Mouse (Mus musculus) brain, adult 2 months (tissue): ENCODE measurements at regions not wholly inside any gene's neighbourhood (a gene's known extent, or its start where the extent isn't known, plus 50 kb on each side); places are given as distances from the start of the nearest gene placed in this dataset.
A peak's percentile ranks its signal among the peaks of the same experiment; 100 is the strongest.

Source experiments
- DNase-seq: peaks from one replicate; pipeline ENCODE4 v3.0.0; 2011; ENCODE audit warnings: low read depth, low spot score

DNA sequence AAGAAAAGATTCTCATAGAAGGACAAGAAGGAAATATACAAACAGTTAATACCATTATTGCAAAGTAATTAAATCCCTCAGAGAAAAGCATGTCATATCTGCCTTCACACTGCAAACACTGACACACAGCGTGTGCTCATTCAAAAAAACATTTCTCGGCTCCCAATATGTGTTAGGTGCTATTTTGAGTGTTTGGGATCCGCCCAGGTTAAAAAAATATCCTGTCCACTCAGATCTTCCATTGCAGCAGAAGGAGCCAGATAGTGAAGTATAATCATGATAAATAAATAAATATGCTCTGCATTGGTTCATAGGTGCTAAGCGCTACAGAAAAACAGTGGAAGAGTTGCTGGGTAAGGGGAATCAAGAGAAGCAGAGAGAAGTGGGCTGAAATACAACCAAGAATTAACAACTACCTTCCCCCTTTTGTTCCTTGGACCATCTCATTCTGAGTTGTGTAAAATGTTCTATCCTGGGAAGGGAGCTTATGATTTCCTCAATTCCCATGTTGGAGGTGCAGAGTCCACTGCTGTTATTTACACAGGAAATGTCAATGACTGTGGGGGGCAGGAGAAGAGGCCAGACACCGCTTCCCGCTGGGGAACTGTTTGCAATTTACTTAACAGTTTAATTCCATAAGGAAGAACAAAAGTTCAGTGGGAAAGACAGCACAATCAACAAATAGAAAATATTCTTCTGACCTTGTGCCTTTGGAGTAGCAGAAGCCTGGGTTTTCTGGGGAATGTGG is 139.9 kb downstream of the Tle1 start:
- DNase-seq, result no peak

DNA sequence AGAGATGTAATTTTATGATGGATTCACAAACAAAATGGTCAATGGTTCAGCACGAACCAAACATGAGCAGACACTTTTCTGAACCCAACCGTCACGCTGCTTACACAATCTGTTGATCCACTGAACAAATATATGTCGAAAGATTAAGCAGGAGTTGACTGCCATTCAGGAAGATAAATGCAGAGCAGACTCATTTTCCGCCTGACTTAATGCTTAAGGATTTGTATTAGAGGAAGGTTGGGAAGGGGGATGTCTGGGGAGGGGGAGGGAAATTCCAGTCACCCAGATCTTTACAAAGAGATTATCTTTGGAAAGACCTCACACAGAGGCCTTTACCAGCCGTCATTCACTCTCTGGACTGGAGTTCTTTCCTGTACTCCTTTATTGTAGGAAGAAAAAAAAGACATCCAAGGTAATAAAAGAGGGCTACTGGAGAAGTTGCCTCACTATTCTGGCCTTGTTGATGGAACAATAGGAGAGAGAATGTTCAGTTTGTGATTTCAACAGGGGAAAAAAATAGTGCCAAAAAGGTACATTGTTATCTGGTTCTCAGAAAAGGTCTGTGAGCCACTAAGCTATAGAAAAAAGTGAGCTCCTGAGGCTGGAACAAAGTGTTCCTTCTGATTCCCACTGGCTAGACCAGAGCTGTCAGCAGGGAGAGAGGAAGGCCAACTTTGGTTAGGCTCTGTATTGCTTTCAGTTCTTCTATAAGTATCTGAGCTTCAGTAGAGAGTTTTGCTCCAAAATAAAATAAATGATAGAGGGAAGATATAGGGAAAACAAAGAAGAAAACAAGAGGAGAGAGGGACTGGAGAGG is 150.9 kb downstream of the Tle1 start:
- no peak for DNase-seq

DNA sequence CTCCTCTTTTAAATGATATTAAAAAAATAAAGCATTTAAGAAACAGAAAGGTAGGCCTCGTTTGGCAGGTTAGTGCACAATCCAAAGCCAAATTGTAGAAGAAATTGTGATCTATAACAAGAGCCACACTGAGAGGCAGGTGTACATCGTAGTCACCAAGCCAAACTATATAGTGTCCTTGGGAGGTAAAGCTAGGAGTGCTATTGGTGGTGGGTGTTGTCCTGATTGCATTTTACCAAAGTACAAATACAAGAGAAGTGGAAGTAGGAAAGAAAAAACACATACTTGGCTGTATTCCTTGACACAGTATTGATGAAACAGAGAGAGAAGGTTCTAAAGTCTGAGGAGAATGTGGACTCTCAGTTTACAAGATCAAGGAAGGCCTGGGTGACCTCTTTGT is 178.6 kb downstream of the Tle1 start:
- no peak for DNase-seq

DNA sequence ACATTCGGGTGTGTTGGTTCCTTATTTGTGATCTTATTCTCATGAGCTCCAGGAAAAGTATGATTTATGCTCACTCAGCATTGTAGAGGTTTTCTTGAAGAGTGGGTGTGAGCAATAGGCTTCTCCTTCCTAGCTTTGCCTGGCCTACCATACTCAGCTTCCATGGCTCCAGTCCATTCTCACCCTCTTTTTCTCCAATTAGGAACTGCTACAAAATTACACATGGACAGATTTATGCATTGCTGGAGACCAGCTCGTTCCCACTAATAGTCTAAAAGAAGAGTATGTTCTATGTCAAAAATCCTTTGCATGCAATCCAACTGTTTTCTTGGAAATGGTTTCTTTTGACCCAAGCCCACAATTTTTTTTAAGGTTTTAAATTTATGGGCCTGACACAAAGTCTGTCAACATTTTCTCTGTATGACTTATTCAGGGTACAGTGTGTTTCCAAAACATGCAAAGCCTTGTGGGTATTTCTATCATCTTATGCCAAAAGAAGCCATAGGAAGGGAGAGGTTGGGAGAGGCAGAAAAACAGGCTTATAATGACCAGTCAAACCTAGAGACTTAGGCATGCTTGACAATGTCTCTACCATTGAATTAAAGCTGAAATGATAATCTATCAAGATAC is 186.4 kb downstream of the Tle1 start:
- DNase-seq, result peak; percentile 54

DNA sequence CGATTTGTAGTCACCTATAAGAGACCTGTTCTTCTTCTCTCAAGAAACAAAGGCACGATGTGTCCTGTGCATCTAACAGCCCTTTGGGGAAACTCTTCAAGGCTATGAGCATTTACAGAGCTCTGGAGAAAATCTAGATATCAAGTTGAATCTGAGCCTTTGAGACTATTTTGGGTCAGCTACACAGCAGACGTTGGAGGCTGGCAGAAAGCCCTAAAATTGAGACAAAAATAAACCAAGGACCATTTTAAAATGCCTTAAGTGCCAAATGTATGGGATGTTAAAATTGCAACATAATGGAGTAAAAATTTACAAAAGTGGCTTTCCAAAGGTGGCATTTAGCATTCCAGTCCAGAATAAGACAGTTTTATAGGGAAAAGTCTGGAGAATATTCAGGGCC is 187.1 kb downstream of the Tle1 start:
- DNase-seq, result peak; percentile 66

DNA sequence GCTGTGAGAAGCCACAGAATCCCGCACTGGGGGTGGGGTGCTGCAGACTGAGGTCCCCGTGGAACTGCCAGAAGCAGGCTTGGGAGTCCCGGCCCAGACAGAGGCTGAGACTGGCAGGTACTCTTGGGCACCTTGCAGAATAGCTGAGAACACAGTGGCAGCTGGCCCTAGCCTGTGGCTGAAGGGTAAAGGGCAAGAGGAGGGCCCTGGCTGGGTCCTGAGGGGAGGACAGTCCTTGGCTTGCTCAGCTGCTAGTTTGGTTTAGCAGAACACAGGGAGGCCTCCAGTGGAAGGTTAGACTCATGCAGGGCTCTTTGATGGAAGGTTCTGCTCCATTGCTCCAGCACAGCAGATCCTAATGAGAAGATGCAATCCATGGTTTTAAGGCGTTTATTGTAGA is 190.4 kb downstream of the Tle1 start:
- DNase-seq, result no peak

DNA sequence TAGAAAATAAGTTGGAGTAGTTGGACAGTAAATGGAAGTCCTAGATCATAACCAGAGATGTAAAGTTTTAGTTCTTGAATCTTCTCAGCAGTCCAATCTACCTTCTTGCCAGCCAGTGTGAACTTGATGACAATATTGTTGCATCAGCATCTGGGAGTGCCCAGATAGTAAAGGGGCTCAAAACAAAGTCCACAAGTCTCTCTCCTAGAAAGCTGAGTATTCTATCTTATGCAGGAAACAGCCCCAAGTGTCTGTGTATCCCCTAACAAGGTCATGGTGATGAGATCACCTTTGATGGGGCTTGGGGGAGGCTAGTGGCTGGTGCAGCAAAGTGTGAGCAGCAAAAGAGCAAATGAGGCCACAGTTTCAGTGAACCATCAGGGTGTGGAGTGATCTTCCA is 194.8 kb downstream of the Tle1 start:
- DNase-seq, result no peak

DNA sequence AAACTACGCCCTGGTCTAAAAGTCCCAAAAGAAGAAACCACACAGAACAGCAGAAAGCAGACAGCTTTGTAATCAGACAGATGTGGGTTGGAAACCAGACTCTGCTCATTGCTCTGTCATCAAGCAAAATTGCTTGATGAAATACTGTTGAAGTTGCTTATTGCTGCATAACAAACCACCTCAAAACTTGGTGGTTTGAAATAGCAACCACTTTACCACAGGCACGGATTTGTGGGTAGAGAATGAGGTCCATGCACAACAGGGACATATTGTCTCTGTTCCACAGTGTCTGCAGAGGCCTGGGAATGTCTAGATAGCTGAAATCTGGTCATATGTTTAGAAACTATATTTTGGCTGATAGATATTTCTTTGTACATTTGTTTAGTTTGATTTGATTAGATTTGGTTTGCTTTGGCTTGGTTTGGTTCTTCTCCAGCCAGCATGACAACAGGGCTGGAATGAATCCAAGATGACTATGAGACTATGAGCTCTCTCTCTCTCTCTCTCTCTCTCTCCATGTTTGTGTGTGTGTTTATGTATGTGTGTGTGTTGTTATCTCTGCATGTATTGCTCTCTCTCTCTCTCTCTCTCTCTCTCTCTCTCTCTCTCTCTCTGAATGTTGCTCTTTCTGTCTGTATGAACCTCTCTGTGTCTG is 199.4 kb downstream of the Tle1 start:
- peak; percentile 3 for DNase-seq

DNA sequence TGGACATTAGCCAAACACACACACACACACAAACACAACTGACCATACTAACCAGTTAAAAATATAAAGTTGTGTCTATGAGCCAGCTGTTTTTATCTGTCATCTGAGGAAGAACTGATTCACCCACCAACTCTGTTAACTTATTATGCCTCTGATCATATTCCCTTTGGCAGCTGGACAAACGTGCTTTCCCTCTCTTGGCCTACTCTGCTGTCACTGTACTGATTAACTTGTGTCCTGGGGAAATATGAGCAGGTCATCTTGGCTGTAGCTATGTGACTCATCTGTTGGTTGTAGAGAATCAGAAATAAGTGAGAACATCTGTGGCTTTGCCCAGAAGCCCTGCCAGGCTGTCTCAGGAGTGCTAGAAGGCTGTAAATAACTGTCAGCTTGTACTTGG is 210.9 kb upstream of the Gm11232 start:
- no peak for DNase-seq

DNA sequence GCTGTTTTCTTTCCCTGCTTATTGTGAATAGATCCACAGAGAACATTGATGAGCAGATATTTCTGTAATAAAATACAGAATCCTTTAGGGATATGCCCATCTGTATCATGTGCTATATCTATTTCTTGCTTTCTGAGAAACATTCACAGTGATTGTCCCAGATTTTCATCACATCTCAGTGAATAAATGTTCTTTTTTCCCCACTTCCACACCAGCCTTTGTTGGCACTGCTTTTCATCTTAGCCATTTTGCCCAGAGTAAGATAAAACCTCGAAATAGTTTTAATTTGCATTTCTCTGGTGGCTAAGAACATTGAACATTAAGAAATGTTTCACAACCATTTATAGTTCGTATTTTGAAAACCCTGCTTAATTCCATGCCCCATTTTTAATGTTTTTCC is 195.7 kb upstream of the Gm11232 start:
- peak; percentile 59 for DNase-seq

DNA sequence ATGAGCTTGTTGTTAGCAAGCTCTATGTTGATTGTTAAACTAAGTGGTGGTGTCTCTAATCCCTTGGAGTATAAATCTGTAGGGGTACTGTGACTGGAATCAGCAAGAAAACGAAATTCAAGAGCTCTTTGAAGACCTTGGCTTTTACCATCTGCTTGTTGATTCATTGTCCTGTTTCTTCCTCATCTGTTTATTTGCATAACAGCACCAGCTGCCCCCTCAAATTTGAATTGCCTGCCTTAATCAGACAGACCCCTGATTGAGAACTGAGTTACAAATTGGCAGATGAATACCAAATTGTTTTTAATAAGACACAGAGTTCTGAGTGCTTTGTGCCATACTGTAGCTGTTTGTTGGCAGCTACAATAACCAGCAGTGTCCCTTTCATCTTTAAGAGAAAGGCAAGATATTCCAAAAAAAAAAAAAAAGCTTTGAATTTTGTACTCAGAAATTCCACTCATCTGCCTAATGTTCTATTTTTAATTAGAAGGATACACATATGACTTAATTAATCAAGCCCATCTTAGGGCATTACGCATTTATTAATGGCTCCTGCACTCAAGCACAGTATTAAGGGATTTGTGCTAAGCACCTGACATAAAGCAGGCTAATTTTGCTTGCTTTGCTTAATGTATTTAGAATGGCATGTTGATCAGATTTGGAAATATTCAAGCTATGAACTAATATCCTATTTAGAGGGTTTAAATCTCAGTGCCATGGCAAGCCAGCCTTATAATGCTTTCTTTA is 175.6 kb upstream of the Gm11232 start:
- DNase-seq, result no peak

DNA sequence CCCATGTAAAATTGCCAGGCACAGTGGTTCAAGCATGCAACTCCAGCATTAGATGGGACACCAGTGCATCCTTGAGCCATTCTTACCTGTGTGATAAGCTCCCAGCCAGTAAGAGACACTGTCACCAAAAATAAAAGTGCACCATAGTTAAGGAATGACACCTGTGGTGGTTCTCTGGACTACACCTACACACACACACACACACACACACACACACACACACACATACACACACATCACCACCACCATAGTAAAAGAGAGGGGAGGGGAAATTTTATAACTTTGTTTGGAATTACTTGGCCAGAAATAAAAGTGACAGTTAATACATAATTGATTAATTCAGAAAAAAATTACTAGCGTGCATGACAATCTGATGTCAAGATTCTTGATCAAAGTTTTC is 175.1 kb upstream of the Gm11232 start:
- DNase-seq, result no peak

DNA sequence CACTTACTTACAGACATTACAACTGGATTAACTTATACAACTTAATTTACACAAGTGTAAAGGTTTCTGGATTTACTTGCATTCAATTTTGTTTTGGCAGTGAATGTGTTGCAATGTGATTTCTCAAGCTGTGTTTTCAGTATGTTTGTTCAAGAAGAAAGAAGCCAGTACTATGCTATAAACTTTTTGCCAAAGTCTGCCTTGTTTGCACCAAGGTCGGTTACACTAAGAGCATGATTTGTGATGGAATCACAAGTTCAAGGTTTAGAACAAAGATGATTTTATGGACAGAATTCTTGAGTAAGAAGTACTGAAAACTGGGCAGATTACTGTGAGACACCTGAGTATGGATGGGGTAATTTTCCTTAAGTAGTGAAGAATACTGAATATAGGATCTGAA is 153.8 kb upstream of the Gm11232 start:
- DNase-seq, result no peak

DNA sequence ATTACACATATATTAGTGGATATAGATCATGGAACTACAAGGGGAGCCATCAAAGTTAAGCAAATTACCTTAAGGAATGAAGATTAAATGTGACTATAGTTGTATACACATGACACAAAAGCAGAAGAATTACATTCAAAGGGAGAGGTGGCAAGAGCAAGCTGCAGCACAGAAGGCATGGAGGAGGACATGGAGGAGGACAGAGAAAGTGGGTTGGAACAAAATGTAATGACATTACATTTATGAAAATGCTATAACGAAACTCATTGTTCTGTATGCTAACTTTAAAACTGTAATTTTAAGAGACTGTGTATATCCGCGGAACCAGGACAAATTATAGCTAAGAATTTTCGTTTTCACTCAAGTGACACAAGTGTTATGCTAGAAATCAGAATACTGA is 117.9 kb upstream of the Gm11232 start:
- DNase-seq, result peak; percentile 79

DNA sequence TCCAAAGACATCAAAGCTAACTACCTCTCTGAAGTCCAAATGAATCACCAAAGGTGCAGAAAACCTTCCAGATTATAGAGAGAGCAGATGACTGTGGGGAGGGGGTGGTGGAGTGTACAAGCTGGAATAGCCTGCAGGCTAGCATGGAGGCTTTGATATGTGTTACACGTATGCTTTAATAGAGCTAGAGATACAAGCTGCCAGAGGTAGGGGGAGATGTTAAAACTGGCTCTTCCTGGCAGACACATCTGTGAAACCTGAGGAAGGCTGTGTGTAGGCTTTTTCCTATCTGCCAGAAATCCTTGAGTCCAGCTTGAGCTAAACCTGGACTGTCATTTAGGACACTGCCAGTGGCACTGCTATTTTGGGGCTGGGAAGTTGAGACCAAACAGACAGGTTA is 109.2 kb upstream of the Gm11232 start:
- DNase-seq, result peak; percentile 29

DNA sequence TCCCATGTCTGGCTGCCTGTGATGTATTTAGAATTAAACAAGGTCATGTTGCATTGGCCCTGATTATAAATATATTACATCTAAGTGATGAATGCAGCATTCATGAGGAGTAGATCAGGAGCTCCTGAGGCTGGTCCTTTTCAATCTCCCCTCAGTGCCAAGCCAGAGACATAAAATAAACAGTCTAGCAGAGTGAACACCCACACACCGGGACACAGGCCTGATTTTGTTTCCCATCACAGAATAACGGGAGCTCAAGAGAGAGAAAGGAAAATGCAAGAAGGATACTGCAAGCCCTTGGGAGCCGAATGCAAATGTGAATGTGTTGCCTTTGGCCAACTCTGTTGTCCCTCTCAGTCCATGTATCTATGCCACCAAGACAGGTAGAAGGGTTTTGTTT is 84.1 kb upstream of the Gm11232 start:
- peak; percentile 47 for DNase-seq

DNA sequence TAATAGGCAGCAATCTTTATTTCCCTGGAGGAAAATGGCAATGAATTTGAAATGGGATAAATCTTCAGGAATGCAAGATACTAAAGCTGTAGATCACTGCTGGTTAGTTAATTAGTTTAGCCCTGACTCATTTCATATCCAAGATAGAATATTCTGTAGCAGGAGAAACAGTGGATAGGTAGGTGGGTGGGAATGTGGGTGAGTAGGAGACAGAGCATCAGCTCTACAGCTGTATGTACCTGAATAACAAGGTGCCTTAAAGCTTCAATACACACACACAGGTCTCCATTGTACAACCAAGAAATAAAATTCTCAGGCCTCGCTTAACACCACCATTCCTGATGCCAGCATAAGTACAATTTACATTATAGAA is 83.0 kb upstream of the Gm11232 start:
- peak; percentile 26 for DNase-seq

DNA sequence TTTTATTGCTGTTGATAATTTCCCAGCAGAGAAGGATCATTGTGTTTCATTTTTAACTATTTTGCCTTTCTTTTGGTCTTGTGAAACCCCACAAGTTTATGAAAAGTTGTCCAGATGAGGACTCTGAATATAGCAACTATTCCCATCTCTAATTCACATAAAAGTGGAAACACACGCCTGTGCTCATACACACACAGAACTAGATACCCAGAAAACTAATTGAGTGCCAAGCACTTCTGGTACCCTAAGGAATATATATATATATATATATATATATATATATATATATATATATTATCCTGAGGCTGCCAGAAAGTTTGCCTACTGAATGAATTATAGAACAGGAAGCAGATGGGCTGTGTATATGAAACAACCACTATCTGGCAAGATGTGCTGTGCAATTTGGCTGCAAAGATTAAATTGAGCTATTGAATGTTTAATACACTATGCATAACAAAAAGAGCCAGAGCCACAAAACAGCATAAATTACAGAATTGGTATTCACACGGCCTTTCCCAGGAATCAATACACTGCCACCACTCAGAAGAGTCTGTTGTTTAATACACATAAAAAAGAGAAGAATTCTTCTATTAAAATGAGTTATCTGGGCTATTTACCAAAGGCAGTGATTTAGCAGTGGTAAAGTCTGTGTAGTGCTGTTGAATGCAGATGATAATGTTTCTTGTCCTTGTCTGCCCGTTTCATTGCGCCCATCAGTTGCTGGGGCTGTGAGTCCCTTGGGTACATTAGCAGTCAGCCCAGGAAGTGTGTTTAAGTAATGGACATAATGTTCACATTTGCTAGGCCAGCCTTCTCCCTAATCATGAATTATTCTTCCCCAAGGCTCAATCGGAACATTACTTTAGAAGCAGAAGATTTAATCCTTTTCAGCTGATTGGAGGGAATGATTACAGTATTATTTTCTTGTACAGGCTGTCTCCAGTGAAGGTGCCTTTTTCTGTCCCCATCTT is 82.3 kb upstream of the Gm11232 start:
- DNase-seq, result peak; percentile 53

DNA sequence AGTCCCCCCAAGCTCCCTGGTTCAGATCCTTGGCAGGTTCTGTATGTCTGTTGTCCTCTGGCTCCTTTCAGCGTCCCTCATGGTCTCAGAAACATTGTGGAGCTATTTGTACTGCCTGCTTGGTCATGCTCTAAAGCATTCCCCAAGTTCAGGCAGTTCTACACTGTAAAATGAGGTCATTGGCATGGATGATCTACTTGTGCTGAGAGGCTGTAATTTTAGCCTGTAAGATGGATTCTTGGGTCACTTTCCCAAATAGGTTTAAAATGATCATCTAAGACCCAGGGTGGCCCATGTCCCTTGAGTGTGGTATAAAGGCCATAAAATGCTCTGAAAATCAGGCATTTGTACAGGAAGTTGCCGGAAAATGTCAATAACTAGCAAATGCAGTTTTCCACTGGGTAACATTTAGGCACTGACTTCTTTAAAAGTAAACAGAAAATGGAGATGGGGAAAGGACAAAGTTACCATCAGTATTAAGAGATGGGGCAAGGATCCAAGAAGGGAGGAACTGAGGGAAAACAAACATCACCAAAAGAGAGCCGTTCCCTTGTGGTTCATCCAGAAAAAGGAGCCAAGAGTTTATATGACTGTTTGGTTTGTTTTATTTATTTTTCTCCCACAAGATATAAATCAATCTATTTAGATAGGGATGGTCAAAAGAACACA is 81.5 kb upstream of the Gm11232 start:
- DNase-seq, result peak; percentile 19

DNA sequence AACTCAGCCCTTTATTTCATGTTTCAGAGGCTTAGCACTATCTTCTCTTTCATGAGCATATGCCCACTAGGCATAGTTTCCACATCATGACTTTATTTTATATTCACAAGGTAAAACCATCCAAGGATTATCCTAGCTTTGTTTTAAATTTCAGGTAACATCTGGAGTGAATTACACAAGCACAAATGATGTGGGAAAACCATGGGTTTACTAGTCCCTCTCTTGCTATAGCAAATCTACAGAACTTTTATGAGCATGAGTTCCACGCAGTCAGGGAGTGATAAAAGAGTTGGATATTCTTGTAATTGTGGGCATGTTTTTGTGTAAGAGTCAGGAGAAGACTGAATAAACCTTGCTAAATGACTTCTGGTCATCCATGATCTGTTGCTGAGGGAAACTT is 78.0 kb upstream of the Gm11232 start:
- no peak for DNase-seq
